Mouse (Mus musculus) Patski (cell line): Measurements from ENCODE around the gene Chd3. TPM values are rescaled to one million over a fixed set of nuclear protein-coding genes. Genes with fewer than 3 reads are reported as not detected.
A peak's percentile ranks its signal among the peaks of the same experiment; 100 is the strongest.

Experiments used
- ATAC-seq: fragments of 100-300 bp; one replicate; pipeline ENCODE4 v1.8.0; 2021
- CTCF ChIA-PET: fragments of 350-600 bp; sonication (Branson Sonifier 250); formaldehyde crosslinking; loops from one replicate; lab custom pipeline; 2022; ENCODE audit warnings: inconsistent platforms; lab: Charles Lee
- POLR2A ChIA-PET: fragments of 350-600 bp; sonication (Branson Sonifier 250); formaldehyde crosslinking; loops from one replicate; lab custom pipeline; 2022; ENCODE audit warnings: antibody characterized with exemption, inconsistent platforms; lab: Charles Lee
- DNase-seq: peaks from one replicate; pipeline ENCODE4 v3.0.0-alpha.2; 2011; ENCODE audit warnings: low read depth, low spot score
- H3K27me3 ChIP-seq: fragments of 371-371 bp; one replicate; pipeline ENCODE4 v1.5.1; 2021
- CTCF ChIP-seq: fragments of 100-300 bp; IDR thresholded peaks from one replicate; pipeline ENCODE4 v1.5.1; 2021
- in situ Hi-C: fragments of 300-500 bp; cut with MboI; formaldehyde crosslinking; loops from 3 replicates; pipeline ENCODE4 v1.11.1; 2018; ENCODE audit warnings: low pct_unique_long_range_greater_than_20kb, mixed read lengths
- polyA plus RNA-seq: library from polyadenylated mRNA; unstranded; gene quantifications from one replicate; pipeline ENCODE4 v1.2.3, GENCODE M21; 2021

Chd3 gene
- polyA plus RNA-seq, 1 experiment from 2014 or later: 295 TPM

DNA sequence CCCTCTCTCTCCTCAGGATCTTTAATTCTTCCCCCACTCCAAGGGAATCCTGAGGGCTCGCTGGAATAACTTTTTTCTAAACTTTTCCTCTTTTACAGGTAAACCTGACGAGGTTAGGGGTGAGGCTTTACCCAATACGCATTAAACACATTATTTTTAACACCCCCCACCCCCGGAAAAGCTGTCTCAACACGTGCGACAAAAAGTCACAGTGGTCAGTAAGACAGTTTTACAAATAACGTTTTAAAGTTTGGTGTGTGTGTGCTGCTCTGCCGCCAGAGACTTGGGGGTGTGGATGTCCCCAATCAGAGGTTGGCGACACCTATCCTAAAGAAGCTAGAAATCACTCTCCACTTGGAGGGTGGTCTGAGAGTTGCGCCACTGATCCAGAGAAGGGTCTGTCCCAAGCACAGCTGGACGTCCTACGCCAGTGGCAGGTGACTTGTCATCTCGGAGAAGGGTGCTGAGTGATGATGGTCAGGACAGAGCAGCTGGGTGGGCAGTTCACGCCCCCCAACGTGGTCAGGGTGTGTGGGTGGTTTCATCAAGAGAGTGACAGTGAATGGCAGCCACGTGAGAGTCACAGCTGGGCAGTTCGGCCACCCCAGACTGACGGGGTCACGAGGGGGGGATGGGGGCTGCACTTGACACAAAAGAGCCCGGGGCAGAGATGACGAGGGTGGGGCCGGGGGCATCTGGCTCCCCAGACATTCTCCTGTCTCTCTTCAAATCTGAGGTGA is 1.4 kb downstream of the Chd3 start:
- no peak for TF ChIP-seq CTCF
- in situ Hi-C loops: no loop called here
- ATAC-seq: no peak
- ChIA-PET POLR2A (interaction anchor here (0.7 to 1.7 kb wide), 7 partner anchors 11 to 113 kb away, joined by 3 to 6 read pairs (median 4); partner anchors contain the start of gene Kcnab3), CTCF (interaction anchor here (1.1 kb wide), 1 partner anchor 44 kb away, joined by 3 read pairs; the partner anchor contains the start of genes Cntrob and Trappc1)
- no peaks in the 10 kb centered on the region for H3K27me3 ChIP-seq
- DNase-seq: no peak

DNA sequence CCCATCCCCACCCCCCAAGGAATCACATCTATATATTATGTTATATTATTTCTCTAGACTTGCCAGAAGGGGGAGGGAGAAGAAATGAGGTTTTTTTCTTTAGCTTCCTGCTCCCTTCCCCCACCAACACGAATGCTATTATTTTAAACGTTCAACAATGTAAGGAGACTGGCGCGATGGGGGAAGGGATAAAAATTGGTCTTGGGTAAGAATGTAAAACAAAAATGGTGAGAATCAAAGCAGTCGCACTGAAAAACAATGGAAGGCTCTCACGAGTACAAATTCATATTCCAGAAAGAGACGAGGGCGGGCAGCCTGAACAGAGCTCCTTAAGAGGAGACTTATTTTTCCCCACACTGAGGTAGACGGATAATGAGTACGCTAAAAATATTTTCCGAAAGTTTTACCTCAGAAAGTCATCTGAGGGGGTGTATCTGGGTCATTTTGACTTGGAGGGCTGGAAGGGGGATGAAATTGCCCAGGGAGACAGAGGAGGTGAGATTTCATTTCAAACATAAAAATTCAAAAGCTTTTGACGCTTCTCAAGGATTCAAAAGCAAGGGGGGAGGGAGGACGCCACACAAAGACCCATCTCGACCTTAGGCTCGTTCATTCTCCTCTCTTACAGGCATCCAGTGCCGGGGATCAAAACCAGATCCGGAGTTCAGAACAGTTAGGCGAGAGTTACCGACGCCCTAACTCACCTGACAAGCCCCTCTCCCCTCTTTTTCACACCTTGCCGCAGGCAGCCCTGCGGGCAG is 2.2 kb downstream of the Chd3 start:
- no peak for TF ChIP-seq CTCF
- ATAC-seq (no peak), DNase-seq (no peak)
- no peaks in the 10 kb centered on the region for H3K27me3 ChIP-seq
- ChIA-PET POLR2A (interaction anchor here (0.8 to 1.7 kb wide), 3 partner anchors 12 to 112 kb away, joined by 4 to 6 read pairs (median 6); partner anchors contain the start of gene Kcnab3), CTCF (interaction anchor here (1.1 kb wide), 1 partner anchor 43 kb away, joined by 3 read pairs; the partner anchor contains the start of genes Cntrob and Trappc1)
- in situ Hi-C loops: no loop called here

DNA sequence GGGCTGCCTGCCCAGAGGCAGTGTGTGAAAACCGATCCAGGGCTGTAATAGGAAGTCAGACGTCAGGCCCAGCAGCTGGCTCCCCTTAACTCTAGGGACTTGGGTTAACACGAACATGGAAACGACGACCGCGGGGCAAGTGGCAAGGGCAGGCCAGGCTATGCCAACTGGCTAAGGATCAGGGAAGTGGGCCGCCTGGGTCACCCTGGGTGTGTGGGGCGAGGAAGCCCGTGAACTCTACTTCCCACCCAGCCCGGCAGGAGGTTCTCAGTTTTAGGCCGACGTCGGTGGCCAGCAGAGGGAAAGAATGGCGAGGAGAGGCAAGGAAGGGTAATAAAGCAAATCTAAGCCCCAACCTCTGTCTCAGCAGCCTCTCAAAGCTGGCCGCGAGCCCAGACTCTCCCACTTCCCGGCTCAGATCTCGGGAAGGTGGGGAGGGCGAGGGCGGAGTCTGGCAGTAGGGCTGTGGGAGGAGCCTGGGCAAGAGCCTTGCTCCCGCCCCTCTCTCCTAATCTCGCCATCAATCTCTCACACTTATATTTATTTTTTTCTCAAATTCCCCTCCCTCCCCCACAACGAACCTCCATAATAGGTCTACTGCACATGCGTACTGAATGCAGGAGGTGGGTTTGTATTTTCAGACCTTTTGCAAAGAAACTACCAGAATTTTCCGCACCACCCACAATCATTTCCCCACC is 2.9 kb downstream of the Chd3 start:
- DNase-seq (peak; percentile 80), ATAC-seq (peak; percentile 60)
- TF ChIP-seq CTCF: no peak
- in situ Hi-C loops: no loop called here
- ChIA-PET POLR2A (interaction anchor here (1.5 kb wide), 1 partner anchor 13 kb away, joined by 6 read pairs; no protein-coding TSS in a partner anchor), CTCF (no interaction called here)
- H3K27me3 ChIP-seq: no peaks in the 10 kb centered on the region

DNA sequence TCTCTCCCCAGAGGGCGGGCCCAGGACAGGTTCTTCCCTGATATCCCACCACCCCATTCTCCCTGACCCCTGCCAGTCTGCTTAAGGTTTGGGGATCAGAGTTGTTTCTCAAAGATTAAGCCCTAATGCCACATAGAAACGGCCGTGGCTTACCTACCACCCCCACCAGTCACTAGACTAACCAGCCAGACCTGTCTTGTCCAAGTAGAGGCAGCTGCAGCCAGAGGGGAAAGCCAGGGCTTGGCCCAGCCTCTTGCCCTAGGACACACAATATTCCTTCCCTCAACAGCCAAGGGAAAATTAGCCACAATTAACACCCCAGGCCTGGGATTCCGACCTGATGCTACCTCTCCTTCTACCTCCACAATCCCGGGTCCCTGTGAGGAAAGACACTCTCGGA is 3.5 kb downstream of the Chd3 start:
- in situ Hi-C loops: no loop called here
- DNase-seq (no peak), ATAC-seq (no peak)

DNA sequence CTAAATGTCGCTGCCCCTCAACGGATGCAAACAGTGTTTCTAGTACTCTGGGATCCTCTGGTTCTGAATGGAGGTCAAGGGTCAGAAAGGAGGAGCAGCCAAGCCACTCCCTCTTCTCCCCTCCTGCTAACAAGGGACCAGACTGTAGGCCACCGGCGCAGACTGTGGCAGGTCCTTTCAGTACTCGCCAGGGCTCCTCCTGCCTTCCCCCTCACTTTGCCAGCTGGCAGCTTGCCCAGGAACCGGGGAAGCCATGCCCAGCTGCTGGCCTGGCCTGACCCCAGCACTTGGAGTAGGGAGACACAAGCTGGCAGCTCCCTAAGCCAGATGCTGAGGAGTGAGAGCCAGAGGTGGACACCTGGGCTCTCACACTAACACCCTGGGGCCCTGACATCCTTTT is 4.3 kb downstream of the Chd3 start:
- CTCF ChIA-PET: interaction anchor here (0.9 kb wide), 1 partner anchor 13 kb away, joined by 3 read pairs; no protein-coding TSS in a partner anchor
- DNase-seq (peak; percentile 72), ATAC-seq (peak; percentile 14)

More for the DNA sequence above, 3.5 kb downstream of the Chd3 start:
- POLR2A ChIA-PET: no interaction called here
- CTCF ChIA-PET: no interaction called here
- no peaks in the 10 kb centered on the region for H3K27me3 ChIP-seq
- TF ChIP-seq CTCF: no peak

DNA sequence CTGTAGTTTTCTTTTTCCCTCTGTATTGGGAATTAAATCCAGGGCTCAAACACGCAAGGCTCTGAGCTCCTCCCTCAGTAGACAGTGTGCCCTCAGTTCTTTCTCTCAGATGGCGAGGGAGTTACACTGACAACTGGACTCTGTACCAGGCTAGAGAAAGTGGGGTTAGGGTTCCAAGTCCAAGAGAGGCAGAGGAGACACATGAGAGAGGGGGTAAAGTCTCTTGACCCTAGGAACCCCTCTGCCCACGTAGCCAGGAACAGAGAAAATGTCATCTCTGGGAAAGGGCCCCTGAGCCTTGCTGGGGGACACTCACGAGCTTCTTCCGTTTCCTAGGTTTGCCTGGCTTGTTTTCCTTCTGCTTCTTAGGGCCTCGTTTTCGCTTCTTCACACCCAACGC is 4.8 kb downstream of the Chd3 start:
- ChIA-PET POLR2A (no interaction called here), CTCF (interaction anchor here (0.9 to 2.3 kb wide), 2 partner anchors 13 to 107 kb away, joined by 3 to 5 read pairs; no protein-coding TSS in a partner anchor)
- ATAC-seq: no peak
- TF ChIP-seq CTCF: no peak
- H3K27me3 ChIP-seq: no peaks in the 10 kb centered on the region
- no peak for DNase-seq
- in situ Hi-C loops: no loop called here

More for the DNA sequence above, 4.3 kb downstream of the Chd3 start:
- in situ Hi-C loops: no loop called here
- no peaks in the 10 kb centered on the region for H3K27me3 ChIP-seq
- POLR2A ChIA-PET: no interaction called here
- no peak for TF ChIP-seq CTCF

DNA sequence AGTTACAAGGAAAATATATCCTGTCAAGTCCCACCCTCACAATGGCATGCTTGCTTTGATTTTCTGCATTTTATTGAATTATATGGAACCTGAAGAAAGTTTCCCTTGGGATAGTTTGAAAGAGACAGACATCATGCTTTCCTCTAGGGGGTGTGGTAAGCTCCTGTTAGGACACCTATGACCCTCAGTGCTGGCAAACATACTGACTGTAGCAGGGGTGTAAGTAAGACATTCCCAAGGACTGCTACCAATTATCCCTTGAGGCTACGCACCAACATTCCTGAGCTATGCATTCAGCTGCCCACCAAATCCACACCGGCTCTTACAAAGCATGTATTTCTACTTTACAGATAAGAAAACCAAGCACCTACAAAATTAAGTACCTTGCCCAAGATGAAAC is 6.7 kb downstream of the Chd3 start:
- POLR2A ChIA-PET: interaction anchor here (0.6 to 1.1 kb wide), 2 partner anchors 27 to 62 kb away, joined by 4 to 6 read pairs; no protein-coding TSS in a partner anchor
- CTCF ChIA-PET: interaction anchor here (0.8 to 2.3 kb wide), 3 partner anchors 9 to 105 kb away, joined by 3 to 5 read pairs (median 3); no protein-coding TSS in a partner anchor

DNA sequence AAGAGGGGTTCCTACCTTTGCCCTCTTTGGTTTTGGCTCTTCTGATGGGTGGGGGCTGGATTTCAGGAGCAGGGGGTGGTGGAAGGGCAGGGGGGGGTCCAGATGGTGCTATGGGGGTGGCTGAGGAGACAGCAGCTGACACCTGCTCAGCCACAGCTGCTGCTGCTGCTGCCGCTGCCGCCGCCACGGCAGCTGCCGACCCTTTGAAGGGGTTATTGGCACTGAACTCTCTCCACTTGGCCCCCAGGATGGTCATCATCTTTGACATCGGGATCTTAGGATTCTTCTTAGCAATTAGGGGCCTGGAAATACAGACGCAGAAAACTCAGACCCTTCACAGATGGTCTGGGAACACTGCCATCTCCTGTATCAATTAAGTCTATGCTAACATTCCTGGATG is 7.2 kb downstream of the Chd3 start:
- no peaks in the 10 kb centered on the region for H3K27me3 ChIP-seq
- ATAC-seq (no peak), DNase-seq (no peak)
- no peak for TF ChIP-seq CTCF
- in situ Hi-C loops: no loop called here
- CTCF ChIA-PET: interaction anchor here (0.8 to 2.3 kb wide), 3 partner anchors 9 to 104 kb away, joined by 3 to 5 read pairs (median 3); no protein-coding TSS in a partner anchor
- POLR2A ChIA-PET: interaction anchor here (0.6 to 1.1 kb wide), 2 partner anchors 26 to 62 kb away, joined by 4 to 6 read pairs; no protein-coding TSS in a partner anchor

More for the DNA sequence above, 6.7 kb downstream of the Chd3 start:
- ATAC-seq: no peak
- no peaks in the 10 kb centered on the region for H3K27me3 ChIP-seq
- no peak for TF ChIP-seq CTCF
- in situ Hi-C loops: no loop called here
- DNase-seq: no peak

DNA sequence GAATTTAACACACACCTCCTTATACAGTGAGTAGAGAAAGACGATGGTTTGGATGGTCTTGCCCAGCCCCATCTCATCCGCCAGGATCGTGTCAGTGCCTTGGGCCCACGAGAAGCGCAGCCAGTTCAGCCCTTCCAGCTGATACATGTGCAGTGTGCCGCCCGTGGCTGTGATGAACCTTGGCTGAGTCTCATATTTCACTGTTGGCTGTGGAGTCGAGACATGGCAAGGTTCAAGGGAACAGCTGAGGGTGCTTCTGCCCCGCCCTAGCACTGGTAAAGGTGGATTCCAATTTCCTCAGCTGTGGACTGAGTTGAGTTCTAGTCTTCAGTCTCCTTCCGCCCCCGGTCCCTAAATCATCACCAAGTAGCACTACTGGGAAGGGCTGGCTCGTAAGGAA is 11.5 kb downstream of the Chd3 start:
- ChIA-PET CTCF (no interaction called here), POLR2A (no interaction called here)
- DNase-seq (no peak), ATAC-seq (no peak)
- no peak for TF ChIP-seq CTCF
- in situ Hi-C loops: no loop called here
- H3K27me3 ChIP-seq: no peaks in the 10 kb centered on the region

DNA sequence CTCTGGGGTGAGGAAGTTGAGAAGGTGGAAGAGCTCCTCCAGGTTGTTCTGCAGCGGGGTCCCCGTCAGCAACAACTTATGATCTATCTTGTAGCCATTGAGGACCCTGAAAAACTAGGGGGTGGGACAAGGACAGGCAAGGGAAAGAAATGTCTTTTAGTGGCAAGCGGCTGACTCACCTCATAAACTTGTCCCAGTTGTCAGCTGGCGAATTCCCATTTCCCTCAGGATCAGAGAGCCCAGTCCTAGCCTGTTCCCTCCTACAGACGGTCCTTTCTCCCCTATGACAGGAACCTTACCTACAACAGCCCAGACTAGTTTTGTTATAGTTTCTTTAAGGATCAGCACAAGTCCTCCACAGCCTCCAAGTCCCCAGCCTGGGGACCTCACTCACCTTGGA is 12.7 kb downstream of the Chd3 start:
- ChIA-PET POLR2A (interaction anchor here (0.5 kb wide), 1 partner anchor 13 kb away, joined by 4 read pairs; no protein-coding TSS in a partner anchor), CTCF (no interaction called here)
- in situ Hi-C loops: no loop called here
- no peak for ATAC-seq
- no peak for DNase-seq
- no peak for TF ChIP-seq CTCF
- no peaks in the 10 kb centered on the region for H3K27me3 ChIP-seq
